Mouse (Mus musculus): ENCODE measurements around the gene Hapln4. TPM values are rescaled to one million over a fixed set of nuclear protein-coding genes. Genes with fewer than 3 reads are reported as not detected.

Hapln4 gene
- polyA plus RNA-seq, 1 experiment from 2014 or later = not detected

DNA sequence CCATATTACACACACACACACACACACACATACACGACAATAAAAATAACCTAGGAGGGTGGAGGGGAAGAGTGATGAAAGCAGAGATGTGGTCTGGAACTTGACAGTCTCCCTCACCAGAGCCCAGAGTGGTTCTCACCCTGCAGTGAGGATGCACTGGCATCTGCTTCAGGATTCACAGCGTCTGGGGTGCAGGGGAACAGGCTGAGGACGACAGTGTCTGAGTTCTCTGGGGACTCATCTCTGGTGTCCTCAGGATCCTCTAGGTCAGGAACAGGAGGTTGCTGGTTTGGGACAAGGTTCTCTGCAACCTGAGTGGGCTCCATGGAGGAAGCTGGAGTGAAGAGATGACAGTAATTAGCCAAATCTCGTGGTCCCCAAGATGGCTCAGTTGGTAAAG, 54.6 kb downstream of the Hapln4 start:
- Histone ChIP-seq H3K27ac (ENCODE audit: low read length) (no peak overlapping the region), H3K4me2 (replicated peaks; ENCODE audit: low read depth, low read length) (peak overlapping the region; percentile 67), H3K4me1 (ENCODE audit: control insufficient read depth, insufficient read depth, low read length) (peaks cover 19% of the 10 kb centered on the region), H3K4me3 (ENCODE audit: low read depth, low read length) (no peak overlapping the region), H3K27me3 (ENCODE audit: control insufficient read depth, insufficient read depth, low read length) (no peaks in the 10 kb centered on the region), H3K9ac (replicated peaks; ENCODE audit: low read depth, low read length) (0 out of 2 replicates have a peak overlapping the region, but pooled peaks have one; percentile 39), H3K36me3 (ENCODE audit: control insufficient read depth, insufficient read depth, low read length) (peaks cover 36% of the 10 kb centered on the region), H3K9me3 (ENCODE audit: control insufficient read depth, low read depth, low read length) (no peaks in the 10 kb centered on the region)
- 79% methylated on average over 4 of the region's 4 CpGs for WGBS
- ATAC-seq (ENCODE audit: insufficient number of reproducible peaks, insufficient read depth, low FRiP score, low read depth) = no peak

DNA sequence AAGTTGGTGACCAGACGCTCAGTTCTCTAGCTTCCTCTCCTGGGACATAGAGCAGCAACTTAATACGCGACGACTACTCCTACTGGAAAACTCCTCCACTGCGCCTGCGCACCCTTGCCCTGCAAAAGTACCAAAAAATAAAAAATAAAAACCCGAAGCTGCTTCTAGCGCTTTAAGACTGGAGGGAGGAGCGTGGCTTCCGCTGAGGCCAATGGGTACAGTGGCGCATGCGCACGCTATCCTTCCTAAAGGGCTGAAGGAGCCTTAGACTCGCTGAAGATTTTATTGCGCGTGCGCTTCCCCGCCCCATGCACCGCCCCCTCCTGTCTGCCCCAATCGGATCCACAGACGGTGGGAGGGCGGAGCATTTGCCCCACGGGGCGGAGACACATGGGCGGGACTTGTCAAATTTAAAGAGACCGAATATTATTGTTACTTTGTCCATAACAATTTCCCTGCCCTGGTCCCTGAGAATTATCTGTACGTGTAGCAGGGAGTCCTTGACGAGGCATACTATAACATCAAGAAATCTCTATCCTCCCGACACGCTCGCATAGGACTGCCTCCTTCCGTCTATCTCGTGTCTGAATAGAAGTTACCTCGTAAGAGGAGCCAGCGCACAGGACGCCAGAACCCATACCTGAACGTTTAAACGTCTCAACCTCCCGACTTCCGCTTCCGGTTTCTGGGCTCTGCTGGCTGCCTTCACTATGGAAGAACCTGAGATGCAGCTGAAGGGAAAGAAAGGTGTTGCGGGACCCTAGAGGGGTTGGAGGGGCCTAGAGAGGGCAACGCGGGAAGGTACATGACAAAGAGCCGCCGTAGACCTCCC, 56.0 kb downstream of the Hapln4 start, which contains the start of the genes Rfxank, Borcs8 and Mef2b:
Gene Rfxank, minus strand, starts transcription at position 129 of the 832 bp plus-strand sequence.
Gene Borcs8, plus strand, starts transcription at position 474 of the 832 bp plus-strand sequence.
Gene Mef2b, plus strand, starts transcription at position 686 of the 832 bp plus-strand sequence.
- ATAC-seq (ENCODE audit: insufficient number of reproducible peaks, insufficient read depth, low FRiP score, low read depth) = peak; percentile 97
- H3K36me3 ChIP-seq (ENCODE audit: control insufficient read depth, insufficient read depth, low read length) = peaks cover 33% of the 10 kb centered on the region
- under 1% methylated on average over 46 of the region's 46 CpGs for WGBS

DNA sequence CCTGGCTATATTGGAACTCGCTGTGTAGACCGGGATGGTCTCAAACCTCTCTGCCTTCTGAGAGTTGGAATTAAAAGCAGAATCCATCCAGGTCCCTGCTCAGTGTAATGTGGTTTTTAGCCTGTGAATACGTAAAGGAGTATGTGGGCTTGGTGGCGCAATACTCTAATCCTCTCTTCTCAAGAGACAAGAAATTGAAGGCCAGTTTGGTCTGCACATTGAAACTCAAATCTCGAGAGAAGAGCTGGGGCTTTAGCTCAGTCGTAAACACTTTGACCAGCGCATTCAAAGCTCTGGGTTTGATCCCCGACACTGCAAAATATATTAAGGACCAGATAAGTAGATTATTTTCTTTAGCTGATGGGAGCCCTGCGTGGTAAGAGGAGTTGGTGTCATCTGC, 56.7 kb downstream of the Hapln4 start:
- Histone ChIP-seq H3K27ac (ENCODE audit: low read length) (peak overlapping the region; percentile 49; the same call in 1 of the 2 replicates), H3K4me3 (ENCODE audit: low read depth, low read length) (peak overlapping the region; percentile 63), H3K9me3 (ENCODE audit: control insufficient read depth, low read depth, low read length) (no peaks in the 10 kb centered on the region), H3K4me1 (ENCODE audit: control insufficient read depth, insufficient read depth, low read length) (peaks cover 19% of the 10 kb centered on the region), H3K36me3 (ENCODE audit: control insufficient read depth, insufficient read depth, low read length) (peaks cover 28% of the 10 kb centered on the region), H3K9ac (replicated peaks; ENCODE audit: low read depth, low read length) (peak overlapping the region; percentile 58), H3K27me3 (ENCODE audit: control insufficient read depth, insufficient read depth, low read length) (no peaks in the 10 kb centered on the region), H3K4me2 (replicated peaks; ENCODE audit: low read depth, low read length) (peak overlapping the region; percentile 46)
- ATAC-seq (ENCODE audit: insufficient number of reproducible peaks, insufficient read depth, low FRiP score, low read depth) = no peak
- 6% methylated on average over 9 of the region's 9 CpGs for WGBS

More for the DNA sequence above, 56.0 kb downstream of the Hapln4 start, which contains the start of the genes Rfxank, Borcs8 and Mef2b:
- H3K27ac ChIP-seq (ENCODE audit: low read length) = peak within 1 kb of the TSS; percentile 49; the same call in 1 of the 2 replicates
- peaks cover 19% of the 10 kb centered on the region for H3K4me1 ChIP-seq (ENCODE audit: control insufficient read depth, insufficient read depth, low read length)
- H3K9ac ChIP-seq (replicated peaks; ENCODE audit: low read depth, low read length) = peak within 1 kb of the TSS; percentile 58
- no peaks in the 10 kb centered on the region for H3K27me3 ChIP-seq (ENCODE audit: control insufficient read depth, insufficient read depth, low read length)
- peak within 1 kb of the TSS; percentile 63 for H3K4me3 ChIP-seq (ENCODE audit: low read depth, low read length)
- H3K4me2 ChIP-seq (replicated peaks; ENCODE audit: low read depth, low read length) = peak within 1 kb of the TSS; percentile 67
- no peaks in the 10 kb centered on the region for H3K9me3 ChIP-seq (ENCODE audit: control insufficient read depth, low read depth, low read length)

Small RNAs within 50 kb of the gene (microRNA-seq; reads per million reads assigned to microRNA genes)
- gene Mir7066 = not detected

Other genes starting within 250 kb of the Hapln4 start
- 0.42 and 0.64 TPM in 2 replicates for gene Cilp2, start 195.8 kb upstream of the Hapln4 start, polyA plus RNA-seq (2014; fragmentation: Nextera tagmentation; extraction: Ambion mirVana)
- gene Tssk6, start 181.3 kb upstream of the Hapln4 start, polyA plus RNA-seq (2014; fragmentation: Nextera tagmentation; extraction: Ambion mirVana) = 3.4 and 3.9 TPM in 2 replicates
- 190 and 202 TPM in 2 replicates for gene Ndufa13, start 180.9 kb upstream of the Hapln4 start, polyA plus RNA-seq (2014; fragmentation: Nextera tagmentation; extraction: Ambion mirVana)
- gene Yjefn3, start 180.7 kb upstream of the Hapln4 start, polyA plus RNA-seq (2014; fragmentation: Nextera tagmentation; extraction: Ambion mirVana) = 3.7 and 4.9 TPM in 2 replicates
- 46.5 and 49.6 TPM in 2 replicates for gene Gatad2a, start 87.1 kb upstream of the Hapln4 start, polyA plus RNA-seq (2014; fragmentation: Nextera tagmentation; extraction: Ambion mirVana)
- 53.4 and 58.5 TPM in 2 replicates for gene Mau2, start 40.7 kb upstream of the Hapln4 start, polyA plus RNA-seq (2014; fragmentation: Nextera tagmentation; extraction: Ambion mirVana)
- 35.3 and 40.1 TPM in 2 replicates for gene Sugp1, start 40.6 kb upstream of the Hapln4 start, polyA plus RNA-seq (2014; fragmentation: Nextera tagmentation; extraction: Ambion mirVana)
- 0.70 and 2.0 TPM in 2 replicates for gene Tm6sf2, start 10.5 kb upstream of the Hapln4 start, polyA plus RNA-seq (2014; fragmentation: Nextera tagmentation; extraction: Ambion mirVana)
- 1.9 and 2.1 TPM in 2 replicates for gene Ncan, start 37.4 kb downstream of the Hapln4 start, polyA plus RNA-seq (2014; fragmentation: Nextera tagmentation; extraction: Ambion mirVana)
- 28.5 and 29.1 TPM in 2 replicates for gene Nr2c2ap, start 47.9 kb downstream of the Hapln4 start, polyA plus RNA-seq (2014; fragmentation: Nextera tagmentation; extraction: Ambion mirVana)
- 12.1 and 20.0 TPM in 2 replicates for gene Rfxank, start 55.7 kb downstream of the Hapln4 start, polyA plus RNA-seq (2014; fragmentation: Nextera tagmentation; extraction: Ambion mirVana)
- 45.9 and 57.4 TPM in 2 replicates for gene Borcs8, start 56.0 kb downstream of the Hapln4 start, polyA plus RNA-seq (2014; fragmentation: Nextera tagmentation; extraction: Ambion mirVana)
- 0.32 TPM in 1 of 2 replicates, not detected in the other for gene Mef2b, start 56.3 kb downstream of the Hapln4 start, polyA plus RNA-seq (2014; fragmentation: Nextera tagmentation; extraction: Ambion mirVana)
- gene Tmem161a, start 88.9 kb downstream of the Hapln4 start, polyA plus RNA-seq (2014; fragmentation: Nextera tagmentation; extraction: Ambion mirVana) = 45.3 and 49.4 TPM in 2 replicates
- gene Slc25a42, start 128.8 kb downstream of the Hapln4 start, polyA plus RNA-seq (2014; fragmentation: Nextera tagmentation; extraction: Ambion mirVana) = 3.9 and 4.2 TPM in 2 replicates
- 30.7 and 34.6 TPM in 2 replicates for gene Sugp2, start 150.8 kb downstream of the Hapln4 start, polyA plus RNA-seq (2014; fragmentation: Nextera tagmentation; extraction: Ambion mirVana)
- gene Armc6, start 151.0 kb downstream of the Hapln4 start, polyA plus RNA-seq (2014; fragmentation: Nextera tagmentation; extraction: Ambion mirVana) = 23.2 and 27.0 TPM in 2 replicates
- gene Homer3, start 199.4 kb downstream of the Hapln4 start, polyA plus RNA-seq (2014; fragmentation: Nextera tagmentation; extraction: Ambion mirVana) = 30.8 and 33.7 TPM in 2 replicates
- 44.3 and 45.0 TPM in 2 replicates for gene Ddx49, start 219.0 kb downstream of the Hapln4 start, polyA plus RNA-seq (2014; fragmentation: Nextera tagmentation; extraction: Ambion mirVana)
- gene Cope, start 219.1 kb downstream of the Hapln4 start, polyA plus RNA-seq (2014; fragmentation: Nextera tagmentation; extraction: Ambion mirVana) = 320 and 341 TPM in 2 replicates
- gene Cers1, start 232.3 kb downstream of the Hapln4 start, polyA plus RNA-seq (2014; fragmentation: Nextera tagmentation; extraction: Ambion mirVana) = 5.4 and 5.7 TPM in 2 replicates
- gene Gdf1, start 246.4 kb downstream of the Hapln4 start, polyA plus RNA-seq (2014; fragmentation: Nextera tagmentation; extraction: Ambion mirVana) = 0.35 and 1.6 TPM in 2 replicates